Mouse (Mus musculus): ENCODE results near the gene Cstf3. TPM values are rescaled to one million over a fixed set of nuclear protein-coding genes. Genes with fewer than 3 reads are reported as not detected.
"Not testable (repeated sequence)": the region's sequence is repeated elsewhere in the genome, so short reads cannot be mapped to it uniquely, and the experiment has no call there.

The Cstf3 gene
- 77.6 and 84.5 TPM in 2 replicates for polyA plus RNA-seq (2015; fragmentation: Nextera tagmentation; extraction: Ambion mirVana)

DNA sequence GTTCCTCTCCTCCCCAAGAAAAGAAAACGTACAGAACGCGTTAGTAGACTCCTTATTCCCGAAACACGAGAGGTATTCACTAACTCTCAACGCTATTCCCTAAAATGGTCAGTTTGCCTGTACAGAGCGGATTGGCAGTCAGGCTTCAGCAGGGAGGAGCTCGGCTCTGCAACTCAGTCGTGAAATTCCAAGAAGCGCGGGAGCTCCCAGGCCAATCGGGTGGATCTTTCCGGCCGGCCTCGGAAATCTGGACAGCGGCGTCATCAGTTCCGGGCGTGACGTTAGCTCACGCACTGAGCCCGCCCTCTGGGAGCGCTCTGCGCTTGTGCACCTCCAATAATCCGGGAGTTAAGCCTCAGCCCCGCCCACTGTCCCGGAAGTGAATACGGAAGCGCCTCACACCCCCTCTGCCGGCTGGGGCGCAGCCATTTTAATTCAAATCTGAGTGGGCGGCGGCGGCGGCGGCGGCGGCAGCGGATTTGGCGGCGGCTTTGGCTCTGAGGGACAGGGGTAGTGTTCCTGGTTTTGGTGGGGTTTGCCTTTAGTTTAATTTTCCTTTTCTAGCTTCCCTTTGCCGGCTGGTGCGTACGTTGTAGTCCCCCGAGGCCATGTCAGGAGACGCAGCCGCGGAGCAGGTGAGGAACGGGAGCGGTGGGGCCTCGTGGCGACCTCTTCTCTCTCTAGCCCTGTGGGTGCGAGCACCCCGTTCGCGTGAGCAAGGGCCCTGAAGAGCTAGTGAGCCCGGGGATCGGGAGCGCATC, at the start of gene Cstf3:
Gene Cstf3, plus strand, starts transcription at position 456 of the 761 bp plus-strand sequence.
- peaks cover 31% of the 10 kb centered on the region for H3K4me1 ChIP-seq (replicated peaks)
- peak within 1 kb of the TSS; percentile 78 for H3K4me3 ChIP-seq
- H3K9ac ChIP-seq = peak within 1 kb of the TSS; percentile 76
- H3K27ac ChIP-seq (replicated peaks) = peak within 1 kb of the TSS; percentile 88
- under 1% methylated on average over 59 of the region's 59 CpGs for WGBS
- peak within 1 kb of the TSS; percentile 78 for H3K4me2 ChIP-seq
- H3K27me3 ChIP-seq = no peaks in the 10 kb centered on the region
- no peaks in the 10 kb centered on the region for H3K36me3 ChIP-seq
- H3K9me3 ChIP-seq = no peaks in the 10 kb centered on the region
- peak; percentile 100 for ATAC-seq (ENCODE audit: low FRiP score, low read depth)

DNA sequence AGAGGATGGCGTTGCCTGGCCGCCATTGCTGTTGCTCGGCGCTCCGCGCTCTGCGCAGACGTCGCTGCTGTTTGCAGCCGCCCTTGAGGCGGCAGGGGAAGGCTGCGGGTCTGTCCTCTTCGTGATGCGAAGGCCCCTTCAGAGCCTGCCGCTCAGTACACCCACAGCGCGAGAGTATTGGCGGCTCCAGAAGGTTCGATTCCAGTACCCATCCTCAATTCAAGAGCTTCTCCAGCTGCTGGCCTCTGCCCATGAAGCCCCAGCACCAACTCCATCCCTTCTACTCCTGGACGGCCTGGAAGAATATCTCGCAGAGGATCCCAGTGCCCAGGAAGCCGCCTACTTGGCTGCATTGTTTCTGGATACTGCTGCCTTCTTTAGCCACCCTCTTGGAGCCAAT, 33.6 kb upstream of the Cstf3 start:
- H3K4me1 ChIP-seq (replicated peaks); ATAC-seq (ENCODE audit: low FRiP score, low read depth); H3K9ac ChIP-seq; H3K36me3 ChIP-seq; H3K4me2 ChIP-seq; H3K4me3 ChIP-seq; H3K9me3 ChIP-seq; H3K27me3 ChIP-seq; H3K27ac ChIP-seq (replicated peaks): not testable (repeated sequence)
- 91% methylated on average over 22 of the region's 22 CpGs for whole genome bisulfite sequencing

DNA sequence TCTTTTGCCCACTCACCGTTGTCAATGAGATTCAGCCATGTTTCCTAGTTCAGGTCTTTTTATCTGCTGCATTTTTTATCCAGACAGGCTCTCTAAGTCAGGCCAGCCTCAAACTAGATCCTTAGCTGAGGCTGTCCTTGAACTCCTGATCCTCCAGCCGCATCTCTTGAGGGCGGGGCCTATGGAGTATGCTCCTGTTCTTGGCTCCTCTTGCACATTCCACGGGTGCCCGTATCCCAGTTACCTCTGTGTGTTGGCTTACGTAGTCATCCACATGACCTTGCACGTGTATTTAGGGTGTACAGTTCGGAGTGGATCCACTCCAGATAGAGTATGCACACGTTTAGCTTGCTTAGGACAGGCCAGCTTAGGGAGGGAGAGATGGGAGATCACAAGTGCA, 32.6 kb upstream of the Cstf3 start:
- no peaks in the 10 kb centered on the region for H3K9me3 ChIP-seq
- no peak for ATAC-seq (ENCODE audit: low FRiP score, low read depth)
- no peaks in the 10 kb centered on the region for H3K4me1 ChIP-seq (replicated peaks)
- no peak overlapping the region for H3K9ac ChIP-seq
- H3K36me3 ChIP-seq = no peaks in the 10 kb centered on the region
- no peak overlapping the region for H3K4me3 ChIP-seq
- H3K4me2 ChIP-seq = no peak overlapping the region
- no peaks in the 10 kb centered on the region for H3K27me3 ChIP-seq
- H3K27ac ChIP-seq (replicated peaks) = no peak overlapping the region
- WGBS = 93% methylated on average over 9 of the region's 9 CpGs

DNA sequence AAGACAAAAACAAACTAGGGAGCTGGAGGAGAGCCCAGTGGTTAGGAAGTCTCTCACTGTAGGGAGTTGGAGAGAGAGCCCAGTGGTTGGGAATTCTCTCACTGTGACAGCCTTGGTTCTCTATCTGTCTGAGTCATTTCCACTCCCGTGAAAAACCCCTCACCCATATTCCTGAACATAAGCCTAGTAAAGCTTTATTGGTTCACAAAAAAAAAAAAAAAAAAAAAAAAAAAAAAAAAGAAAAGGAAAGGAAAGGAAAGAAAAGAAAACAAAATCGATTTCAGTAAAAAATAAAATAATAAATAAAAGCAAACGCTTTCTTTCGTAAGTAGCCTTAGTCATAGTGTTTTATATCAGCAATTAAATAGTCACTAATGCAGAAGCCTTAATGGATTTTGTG, 32.0 kb upstream of the Cstf3 start:
- H3K9me3 ChIP-seq = no peaks in the 10 kb centered on the region
- no peaks in the 10 kb centered on the region for H3K36me3 ChIP-seq
- H3K4me1 ChIP-seq (replicated peaks) = no peaks in the 10 kb centered on the region
- H3K27ac ChIP-seq (replicated peaks) = no peak overlapping the region
- H3K9ac ChIP-seq = no peak overlapping the region
- H3K4me3 ChIP-seq = no peak overlapping the region
- 86% methylated on average over 4 of the region's 4 CpGs for WGBS
- H3K4me2 ChIP-seq = no peak overlapping the region
- no peaks in the 10 kb centered on the region for H3K27me3 ChIP-seq
- no peak for ATAC-seq (ENCODE audit: low FRiP score, low read depth)

DNA sequence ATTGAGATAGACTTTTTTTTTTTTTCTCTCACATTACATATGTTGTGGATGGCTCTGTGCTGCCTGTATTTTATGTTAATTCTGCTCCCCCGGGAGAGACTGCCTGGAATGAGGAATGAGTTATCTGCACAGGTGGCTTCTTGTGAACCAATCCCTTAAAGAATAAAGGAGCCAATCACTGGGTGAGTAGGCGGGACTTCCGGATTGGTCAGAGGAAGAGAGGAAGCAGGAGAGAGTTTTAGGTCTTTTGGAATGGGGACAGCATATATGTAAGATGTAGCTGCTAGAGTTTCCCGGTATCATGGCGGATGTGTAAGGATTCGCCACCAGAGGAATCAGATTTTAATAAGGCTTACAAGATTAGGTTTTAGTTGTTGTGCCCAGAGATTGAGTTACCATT, 31.4 kb upstream of the Cstf3 start:
- WGBS = 67% methylated on average over 6 of the region's 6 CpGs
- no peak for ATAC-seq (ENCODE audit: low FRiP score, low read depth)
- no peak overlapping the region for H3K9ac ChIP-seq
- no peak overlapping the region for H3K27ac ChIP-seq (replicated peaks)
- no peaks in the 10 kb centered on the region for H3K4me1 ChIP-seq (replicated peaks)
- H3K4me2 ChIP-seq = no peak overlapping the region
- no peaks in the 10 kb centered on the region for H3K27me3 ChIP-seq
- H3K9me3 ChIP-seq = no peaks in the 10 kb centered on the region
- no peak overlapping the region for H3K4me3 ChIP-seq
- no peaks in the 10 kb centered on the region for H3K36me3 ChIP-seq

DNA sequence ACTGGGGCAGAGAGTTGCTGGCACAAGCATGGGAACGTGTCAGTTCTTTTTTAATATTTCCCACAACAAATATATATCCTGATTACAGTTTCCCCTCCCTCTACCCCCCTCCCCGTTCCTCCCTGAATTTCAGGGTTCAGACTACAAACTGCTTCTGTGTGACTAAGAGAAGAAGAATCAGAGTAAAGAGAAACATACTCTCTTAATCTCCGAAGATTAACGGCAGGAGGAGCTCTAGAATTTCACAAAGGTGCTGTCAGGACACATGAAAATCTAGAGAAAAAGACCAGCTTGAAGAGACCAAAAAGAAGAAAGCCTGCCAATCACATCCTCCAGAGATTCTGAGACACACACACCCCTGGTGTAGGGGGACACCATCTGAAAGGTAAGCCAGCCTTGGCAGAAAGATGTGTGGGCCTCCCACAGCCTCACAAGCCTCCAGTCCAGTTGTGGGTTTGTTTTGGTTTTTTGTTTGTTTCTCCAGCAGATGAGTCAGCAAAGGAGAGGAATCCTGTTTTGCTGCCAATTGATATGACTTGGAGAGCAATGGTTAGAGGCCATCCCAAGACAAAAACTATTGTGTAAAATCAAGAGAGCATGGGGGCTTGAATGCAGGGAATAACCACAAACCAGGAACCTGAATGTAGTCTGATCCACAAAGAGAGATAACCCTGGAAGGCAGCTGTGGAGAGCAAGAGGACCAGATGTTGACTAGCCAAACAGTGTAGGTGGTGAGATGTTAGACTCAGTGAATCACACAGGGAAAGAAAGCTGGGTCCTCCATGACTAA, 30.5 kb upstream of the Cstf3 start:
- no peak for ATAC-seq (ENCODE audit: low FRiP score, low read depth)
- WGBS = 86% methylated on average over 4 of the region's 4 CpGs
- no peak overlapping the region for H3K4me2 ChIP-seq
- no peak overlapping the region for H3K27ac ChIP-seq (replicated peaks)
- no peaks in the 10 kb centered on the region for H3K4me1 ChIP-seq (replicated peaks)
- no peaks in the 10 kb centered on the region for H3K9me3 ChIP-seq
- no peak overlapping the region for H3K9ac ChIP-seq
- no peaks in the 10 kb centered on the region for H3K36me3 ChIP-seq
- no peaks in the 10 kb centered on the region for H3K27me3 ChIP-seq
- H3K4me3 ChIP-seq = no peak overlapping the region

DNA sequence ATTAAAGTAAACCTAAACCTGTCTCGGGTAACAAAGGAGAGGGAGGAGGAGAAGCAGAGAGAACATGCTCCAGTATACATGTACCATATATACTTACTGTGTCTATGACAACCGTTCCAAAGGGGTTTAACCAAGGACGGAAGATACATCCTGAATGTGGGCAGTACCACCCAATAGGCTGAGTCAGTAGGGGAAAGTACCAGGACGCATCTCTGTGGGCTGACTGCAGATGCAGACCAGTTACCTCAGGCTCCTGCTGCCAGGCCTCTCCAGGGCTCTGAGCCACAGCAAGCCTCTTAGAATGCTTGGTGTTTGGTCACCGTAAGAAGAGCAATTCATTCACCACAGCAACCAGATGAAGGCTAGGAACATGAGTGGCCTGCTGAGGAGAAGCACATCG, 28.9 kb upstream of the Cstf3 start:
- H3K27me3 ChIP-seq = no peaks in the 10 kb centered on the region
- H3K9ac ChIP-seq = no peak overlapping the region
- H3K9me3 ChIP-seq = no peaks in the 10 kb centered on the region
- no peak for ATAC-seq (ENCODE audit: low FRiP score, low read depth)
- H3K36me3 ChIP-seq = no peaks in the 10 kb centered on the region
- no peak overlapping the region for H3K4me3 ChIP-seq
- 96% methylated on average over 6 of the region's 6 CpGs for WGBS
- H3K4me2 ChIP-seq = no peak overlapping the region
- no peak overlapping the region for H3K27ac ChIP-seq (replicated peaks)
- H3K4me1 ChIP-seq (replicated peaks) = no peaks in the 10 kb centered on the region

DNA sequence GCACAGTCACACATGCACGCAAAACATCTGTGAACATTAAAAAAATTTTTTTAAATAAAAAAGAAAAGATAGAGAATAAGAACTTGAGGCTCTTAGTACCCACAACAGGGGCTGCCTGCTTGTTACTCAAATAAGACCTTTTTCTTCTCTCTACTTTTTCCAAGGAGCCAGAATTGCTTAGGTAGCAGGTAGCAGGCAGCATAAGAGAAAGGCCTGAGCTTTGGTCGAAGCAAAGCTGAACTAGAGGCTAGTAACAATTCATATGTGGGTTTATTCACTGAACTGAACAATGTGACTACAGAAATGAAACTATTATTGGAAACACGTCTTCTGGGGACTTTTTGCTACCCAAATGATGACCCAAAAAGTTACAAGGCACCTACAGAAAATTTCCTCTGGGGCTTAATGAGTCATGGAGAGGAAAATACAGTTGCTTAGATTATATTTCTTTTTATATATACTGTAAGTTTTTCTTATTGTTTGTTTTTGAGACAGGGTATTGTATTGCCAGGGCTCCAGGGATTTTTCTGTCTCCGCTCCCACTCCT, 28.3 kb upstream of the Cstf3 start:
- Histone ChIP-seq H3K9me3 (no peaks in the 10 kb centered on the region), H3K4me3 (no peak overlapping the region)
- WGBS = 89% methylated on average over 4 of the region's 4 CpGs

DNA sequence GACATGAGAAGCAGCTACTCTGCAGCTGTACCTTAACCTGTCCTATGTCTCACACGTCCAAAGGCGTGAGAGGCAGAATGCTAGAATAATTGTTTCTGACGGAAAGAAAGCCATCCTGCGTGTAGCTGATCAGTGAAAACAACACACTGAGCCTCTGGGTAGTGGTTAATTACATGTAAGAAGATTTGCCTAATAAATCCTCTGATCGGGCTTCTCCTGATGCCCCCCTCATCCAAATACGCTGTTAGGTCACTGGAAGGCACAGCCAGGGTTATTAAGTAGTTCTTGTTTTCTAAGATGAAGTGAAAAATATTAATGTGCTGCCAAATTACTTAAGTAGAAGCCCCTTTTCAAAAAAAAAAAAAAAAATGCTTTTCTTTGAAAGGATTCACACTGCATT, 18.3 kb upstream of the Cstf3 start:
- 69% methylated on average over 6 of the region's 6 CpGs for WGBS
- no peak overlapping the region for H3K4me3 ChIP-seq
- no peaks in the 10 kb centered on the region for H3K9me3 ChIP-seq
- H3K27ac ChIP-seq (replicated peaks) = no peak overlapping the region
- H3K36me3 ChIP-seq = no peaks in the 10 kb centered on the region
- H3K4me1 ChIP-seq (replicated peaks) = no peaks in the 10 kb centered on the region
- H3K4me2 ChIP-seq = no peak overlapping the region
- H3K27me3 ChIP-seq = no peaks in the 10 kb centered on the region
- no peak overlapping the region for H3K9ac ChIP-seq
- ATAC-seq (ENCODE audit: low FRiP score, low read depth) = no peak

More for the DNA sequence above, 28.3 kb upstream of the Cstf3 start:
- Histone ChIP-seq H3K4me2 (no peak overlapping the region), H3K27me3 (no peaks in the 10 kb centered on the region), H3K36me3 (no peaks in the 10 kb centered on the region), H3K4me1 (replicated peaks) (no peaks in the 10 kb centered on the region), H3K9ac (no peak overlapping the region), H3K27ac (replicated peaks) (no peak overlapping the region)
- no peak for ATAC-seq (ENCODE audit: low FRiP score, low read depth)

DNA sequence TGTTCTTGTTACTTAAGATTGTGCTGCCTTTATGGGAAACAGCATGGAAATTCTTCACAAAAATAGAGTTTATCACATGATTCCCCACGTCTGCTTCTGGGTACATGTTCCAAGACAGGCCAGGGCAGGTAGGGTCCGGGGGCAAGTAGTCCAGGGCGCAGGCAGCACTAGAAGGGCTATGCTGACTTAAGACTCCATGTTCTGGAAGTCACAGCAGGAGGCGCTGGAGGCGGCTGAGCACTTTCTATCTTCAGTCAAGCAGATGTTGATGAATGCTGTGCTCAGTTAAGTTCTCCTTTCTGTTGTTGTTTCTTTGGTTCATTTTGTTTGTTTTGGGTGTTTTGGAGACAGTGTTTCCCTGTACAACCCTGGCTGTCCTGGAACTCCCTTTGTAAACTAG, 14.1 kb upstream of the Cstf3 start:
- Histone ChIP-seq H3K4me2 (no peak overlapping the region), H3K4me1 (replicated peaks) (no peaks in the 10 kb centered on the region), H3K9me3 (no peaks in the 10 kb centered on the region), H3K27ac (replicated peaks) (no peak overlapping the region), H3K9ac (no peak overlapping the region), H3K4me3 (no peak overlapping the region), H3K36me3 (no peaks in the 10 kb centered on the region), H3K27me3 (no peaks in the 10 kb centered on the region)
- no peak for ATAC-seq (ENCODE audit: low FRiP score, low read depth)
- WGBS = 76% methylated on average over 5 of the region's 5 CpGs

DNA sequence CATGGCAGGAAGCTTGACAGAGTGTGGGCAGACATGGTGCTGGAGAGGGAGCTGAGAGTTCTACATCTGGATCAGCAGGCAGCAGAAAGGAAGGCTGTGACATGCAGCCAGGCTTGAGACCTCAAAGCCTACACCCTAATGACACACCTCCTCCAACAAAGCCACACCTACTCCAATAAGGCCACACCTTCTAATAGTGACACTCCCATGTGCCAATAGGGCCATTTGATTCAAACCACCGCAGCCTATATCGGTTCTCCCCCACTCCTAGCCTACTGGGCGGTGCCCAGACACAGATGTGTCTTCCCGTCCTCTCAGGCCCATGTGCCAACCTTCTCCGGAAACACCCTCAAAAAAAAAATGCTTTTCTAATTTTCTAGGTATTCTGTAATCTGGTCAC, 12.3 kb upstream of the Cstf3 start:
- Histone ChIP-seq H3K27me3 (no peaks in the 10 kb centered on the region), H3K4me1 (replicated peaks) (no peaks in the 10 kb centered on the region), H3K27ac (replicated peaks) (no peak overlapping the region), H3K4me2 (no peak overlapping the region), H3K9ac (no peak overlapping the region), H3K9me3 (no peaks in the 10 kb centered on the region), H3K4me3 (no peak overlapping the region), H3K36me3 (no peaks in the 10 kb centered on the region)
- no peak for ATAC-seq (ENCODE audit: low FRiP score, low read depth)
- WGBS = 74% methylated on average over 5 of the region's 5 CpGs

DNA sequence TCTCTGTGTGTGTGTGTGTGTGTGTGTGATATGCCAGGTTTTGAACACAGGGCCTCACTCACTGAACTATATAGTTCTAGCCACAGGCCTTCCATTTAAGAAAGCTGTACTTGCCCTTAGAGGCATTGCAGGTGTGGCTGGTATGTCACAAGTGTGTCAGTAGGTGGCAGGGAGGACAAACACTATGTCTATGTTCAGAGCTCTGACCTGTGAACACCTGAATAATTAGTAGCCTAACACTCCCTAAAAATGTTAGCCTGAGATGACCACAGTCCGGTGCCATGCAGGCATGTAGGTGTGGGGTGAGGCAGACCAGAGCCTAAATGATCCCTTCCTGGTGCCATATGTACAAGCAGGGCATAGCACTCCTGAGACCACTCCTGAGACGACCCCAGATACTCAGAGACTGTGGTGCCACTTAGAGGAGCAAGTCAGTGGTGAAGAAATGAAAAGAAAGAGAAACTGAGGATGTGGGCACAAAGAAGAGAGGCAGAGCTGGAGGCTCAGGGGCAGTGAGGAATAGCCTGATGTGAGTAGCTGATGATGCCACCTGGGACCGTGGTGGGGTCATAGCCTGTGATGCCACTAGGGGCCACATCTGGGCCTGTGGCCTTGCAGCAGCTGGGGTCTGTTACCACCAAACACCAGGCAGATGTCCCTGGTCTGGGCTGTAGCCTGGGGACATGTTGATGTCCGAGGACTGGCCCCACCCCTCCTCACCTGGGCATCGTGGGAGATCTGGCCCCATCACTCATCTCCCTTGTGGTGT, 11.3 kb upstream of the Cstf3 start:
- no peaks in the 10 kb centered on the region for H3K36me3 ChIP-seq
- H3K4me1 ChIP-seq (replicated peaks) = no peaks in the 10 kb centered on the region
- H3K4me2 ChIP-seq = no peak overlapping the region
- no peaks in the 10 kb centered on the region for H3K9me3 ChIP-seq
- no peak overlapping the region for H3K9ac ChIP-seq
- H3K4me3 ChIP-seq = no peak overlapping the region
- no peak for ATAC-seq (ENCODE audit: low FRiP score, low read depth)
- 77% methylated on average over 5 of the region's 5 CpGs for WGBS
- H3K27ac ChIP-seq (replicated peaks) = no peak overlapping the region
- no peaks in the 10 kb centered on the region for H3K27me3 ChIP-seq
